Mouse (Mus musculus): Measurements from ENCODE around the gene Slc25a11. TPM values are rescaled to one million over a fixed set of nuclear protein-coding genes. Genes with fewer than 3 reads are reported as not detected.

Gene Slc25a11
- polyA plus RNA-seq, 1 experiment from 2014 or later: 191 TPM

- WGBS: 95% methylated on average over 1 of the region's 1 CpGs
- H3K9ac ChIP-seq (ENCODE audit: low read depth, low read length): no peak overlapping the region
- no peak overlapping the region for H3K4me2 ChIP-seq (ENCODE audit: low read length)
- no peaks in the 10 kb centered on the region for H3K9me3 ChIP-seq (ENCODE audit: control insufficient read depth, low read length)
- H3K4me3 ChIP-seq (ENCODE audit: low read length): no peak overlapping the region
- H3K27ac ChIP-seq (ENCODE audit: low read depth, low read length): no peak overlapping the region
- H3K36me3 ChIP-seq (ENCODE audit: control insufficient read depth, insufficient read depth, low read length): no peaks in the 10 kb centered on the region
- no peak for ATAC-seq
- H3K27me3 ChIP-seq (replicated peaks; ENCODE audit: control insufficient read depth, insufficient read depth, low read length): no peaks in the 10 kb centered on the region
- H3K4me1 ChIP-seq (ENCODE audit: control insufficient read depth, insufficient read depth, low read depth, low read length): no peaks in the 10 kb centered on the region
These were observed 9.5 kb downstream of the Slc25a11 start for GRCm38 (mm10) chr11:70637764-70638163.

GRCm38 (mm10) chr11:70635601-70636000 is 11.7 kb downstream of the Slc25a11 start:
- Histone ChIP-seq H3K4me2 (ENCODE audit: low read length) (no peak overlapping the region), H3K9ac (ENCODE audit: low read depth, low read length) (no peak overlapping the region), H3K36me3 (ENCODE audit: control insufficient read depth, insufficient read depth, low read length) (no peaks in the 10 kb centered on the region), H3K27me3 (replicated peaks; ENCODE audit: control insufficient read depth, insufficient read depth, low read length) (no peaks in the 10 kb centered on the region), H3K27ac (ENCODE audit: low read depth, low read length) (no peak overlapping the region), H3K4me1 (ENCODE audit: control insufficient read depth, insufficient read depth, low read depth, low read length) (no peaks in the 10 kb centered on the region), H3K4me3 (ENCODE audit: low read length) (no peak overlapping the region), H3K9me3 (ENCODE audit: control insufficient read depth, low read length) (no peaks in the 10 kb centered on the region)
- WGBS: 81% methylated on average over 4 of the region's 4 CpGs
- no peak for ATAC-seq

GRCm38 (mm10) chr11:70630129-70630528 is 17.1 kb downstream of the Slc25a11 start:
- no peaks in the 10 kb centered on the region for H3K4me1 ChIP-seq (ENCODE audit: control insufficient read depth, insufficient read depth, low read depth, low read length)
- no peak overlapping the region for H3K4me2 ChIP-seq (ENCODE audit: low read length)
- no peak overlapping the region for H3K9ac ChIP-seq (ENCODE audit: low read depth, low read length)
- ATAC-seq: no peak
- WGBS: 71% methylated on average over 7 of the region's 7 CpGs
- no peak overlapping the region for H3K4me3 ChIP-seq (ENCODE audit: low read length)
- no peaks in the 10 kb centered on the region for H3K9me3 ChIP-seq (ENCODE audit: control insufficient read depth, low read length)
- no peaks in the 10 kb centered on the region for H3K36me3 ChIP-seq (ENCODE audit: control insufficient read depth, insufficient read depth, low read length)
- no peak overlapping the region for H3K27ac ChIP-seq (ENCODE audit: low read depth, low read length)
- no peaks in the 10 kb centered on the region for H3K27me3 ChIP-seq (replicated peaks; ENCODE audit: control insufficient read depth, insufficient read depth, low read length)

GRCm38 (mm10) chr11:70629557-70629956 is 17.7 kb downstream of the Slc25a11 start:
- Histone ChIP-seq H3K4me3 (ENCODE audit: low read length) (no peak overlapping the region), H3K27ac (ENCODE audit: low read depth, low read length) (no peak overlapping the region), H3K4me1 (ENCODE audit: control insufficient read depth, insufficient read depth, low read depth, low read length) (no peaks in the 10 kb centered on the region), H3K9ac (ENCODE audit: low read depth, low read length) (no peak overlapping the region), H3K36me3 (ENCODE audit: control insufficient read depth, insufficient read depth, low read length) (no peaks in the 10 kb centered on the region), H3K4me2 (ENCODE audit: low read length) (no peak overlapping the region), H3K27me3 (replicated peaks; ENCODE audit: control insufficient read depth, insufficient read depth, low read length) (no peaks in the 10 kb centered on the region), H3K9me3 (ENCODE audit: control insufficient read depth, low read length) (no peaks in the 10 kb centered on the region)
- whole genome bisulfite sequencing: 54% methylated on average over 5 of the region's 5 CpGs
- no peak for ATAC-seq

GRCm38 (mm10) chr11:70628431-70628830 is 18.8 kb downstream of the Slc25a11 start:
- Histone ChIP-seq H3K27ac (ENCODE audit: low read depth, low read length) (no peak overlapping the region), H3K9ac (ENCODE audit: low read depth, low read length) (no peak overlapping the region), H3K4me1 (ENCODE audit: control insufficient read depth, insufficient read depth, low read depth, low read length) (no peaks in the 10 kb centered on the region), H3K4me3 (ENCODE audit: low read length) (no peak overlapping the region), H3K36me3 (ENCODE audit: control insufficient read depth, insufficient read depth, low read length) (no peaks in the 10 kb centered on the region), H3K4me2 (ENCODE audit: low read length) (no peak overlapping the region), H3K27me3 (replicated peaks; ENCODE audit: control insufficient read depth, insufficient read depth, low read length) (no peaks in the 10 kb centered on the region), H3K9me3 (ENCODE audit: control insufficient read depth, low read length) (no peaks in the 10 kb centered on the region)
- no peak for ATAC-seq
- 73% methylated on average over 2 of the region's 2 CpGs for WGBS

GRCm38 (mm10) chr11:70626877-70627276 is 20.4 kb downstream of the Slc25a11 start:
- no peak overlapping the region for H3K4me3 ChIP-seq (ENCODE audit: low read length)
- H3K9ac ChIP-seq (ENCODE audit: low read depth, low read length): no peak overlapping the region
- H3K4me1 ChIP-seq (ENCODE audit: control insufficient read depth, insufficient read depth, low read depth, low read length): no peaks in the 10 kb centered on the region
- no peak for ATAC-seq
- no peaks in the 10 kb centered on the region for H3K9me3 ChIP-seq (ENCODE audit: control insufficient read depth, low read length)
- 81% methylated on average over 4 of the region's 4 CpGs for WGBS
- H3K27ac ChIP-seq (ENCODE audit: low read depth, low read length): no peak overlapping the region
- H3K36me3 ChIP-seq (ENCODE audit: control insufficient read depth, insufficient read depth, low read length): no peaks in the 10 kb centered on the region
- H3K4me2 ChIP-seq (ENCODE audit: low read length): no peak overlapping the region
- H3K27me3 ChIP-seq (replicated peaks; ENCODE audit: control insufficient read depth, insufficient read depth, low read length): no peaks in the 10 kb centered on the region

GRCm38 (mm10) chr11:70625473-70625872 is 21.8 kb downstream of the Slc25a11 start:
- H3K36me3 ChIP-seq (ENCODE audit: control insufficient read depth, insufficient read depth, low read length): no peaks in the 10 kb centered on the region
- no peak overlapping the region for H3K4me2 ChIP-seq (ENCODE audit: low read length)
- no peak overlapping the region for H3K9ac ChIP-seq (ENCODE audit: low read depth, low read length)
- WGBS: 50% methylated on average over 4 of the region's 4 CpGs
- no peak overlapping the region for H3K4me3 ChIP-seq (ENCODE audit: low read length)
- ATAC-seq: no peak
- no peaks in the 10 kb centered on the region for H3K4me1 ChIP-seq (ENCODE audit: control insufficient read depth, insufficient read depth, low read depth, low read length)
- no peaks in the 10 kb centered on the region for H3K9me3 ChIP-seq (ENCODE audit: control insufficient read depth, low read length)
- no peak overlapping the region for H3K27ac ChIP-seq (ENCODE audit: low read depth, low read length)
- no peaks in the 10 kb centered on the region for H3K27me3 ChIP-seq (replicated peaks; ENCODE audit: control insufficient read depth, insufficient read depth, low read length)

- H3K4me2 ChIP-seq (ENCODE audit: low read length): no peak overlapping the region
- H3K27me3 ChIP-seq (replicated peaks; ENCODE audit: control insufficient read depth, insufficient read depth, low read length): no peaks in the 10 kb centered on the region
- no peak for ATAC-seq
- H3K27ac ChIP-seq (ENCODE audit: low read depth, low read length): no peak overlapping the region
- no peak overlapping the region for H3K4me3 ChIP-seq (ENCODE audit: low read length)
- no peak overlapping the region for H3K9ac ChIP-seq (ENCODE audit: low read depth, low read length)
- WGBS: 73% methylated on average over 10 of the region's 10 CpGs
- H3K9me3 ChIP-seq (ENCODE audit: control insufficient read depth, low read length): no peaks in the 10 kb centered on the region
- no peaks in the 10 kb centered on the region for H3K4me1 ChIP-seq (ENCODE audit: control insufficient read depth, insufficient read depth, low read depth, low read length)
- H3K36me3 ChIP-seq (ENCODE audit: control insufficient read depth, insufficient read depth, low read length): no peaks in the 10 kb centered on the region
These were observed 24.1 kb downstream of the Slc25a11 start for GRCm38 (mm10) chr11:70623053-70623742.

GRCm38 (mm10) chr11:70621972-70622814 is 25.1 kb downstream of the Slc25a11 start:
- no peaks in the 10 kb centered on the region for H3K27me3 ChIP-seq (replicated peaks; ENCODE audit: control insufficient read depth, insufficient read depth, low read length)
- no peak overlapping the region for H3K4me3 ChIP-seq (ENCODE audit: low read length)
- H3K4me2 ChIP-seq (ENCODE audit: low read length): no peak overlapping the region
- no peak overlapping the region for H3K9ac ChIP-seq (ENCODE audit: low read depth, low read length)
- H3K36me3 ChIP-seq (ENCODE audit: control insufficient read depth, insufficient read depth, low read length): no peaks in the 10 kb centered on the region
- WGBS: 39% methylated on average over 7 of the region's 7 CpGs
- no peak overlapping the region for H3K27ac ChIP-seq (ENCODE audit: low read depth, low read length)
- no peaks in the 10 kb centered on the region for H3K4me1 ChIP-seq (ENCODE audit: control insufficient read depth, insufficient read depth, low read depth, low read length)
- ATAC-seq: no peak
- H3K9me3 ChIP-seq (ENCODE audit: control insufficient read depth, low read length): no peaks in the 10 kb centered on the region
